Mouse (Mus musculus): ENCODE measurements around the gene Arcn1.
A peak's percentile ranks its signal among the peaks of the same experiment; 100 is the strongest.

The Arcn1 gene

DNA sequence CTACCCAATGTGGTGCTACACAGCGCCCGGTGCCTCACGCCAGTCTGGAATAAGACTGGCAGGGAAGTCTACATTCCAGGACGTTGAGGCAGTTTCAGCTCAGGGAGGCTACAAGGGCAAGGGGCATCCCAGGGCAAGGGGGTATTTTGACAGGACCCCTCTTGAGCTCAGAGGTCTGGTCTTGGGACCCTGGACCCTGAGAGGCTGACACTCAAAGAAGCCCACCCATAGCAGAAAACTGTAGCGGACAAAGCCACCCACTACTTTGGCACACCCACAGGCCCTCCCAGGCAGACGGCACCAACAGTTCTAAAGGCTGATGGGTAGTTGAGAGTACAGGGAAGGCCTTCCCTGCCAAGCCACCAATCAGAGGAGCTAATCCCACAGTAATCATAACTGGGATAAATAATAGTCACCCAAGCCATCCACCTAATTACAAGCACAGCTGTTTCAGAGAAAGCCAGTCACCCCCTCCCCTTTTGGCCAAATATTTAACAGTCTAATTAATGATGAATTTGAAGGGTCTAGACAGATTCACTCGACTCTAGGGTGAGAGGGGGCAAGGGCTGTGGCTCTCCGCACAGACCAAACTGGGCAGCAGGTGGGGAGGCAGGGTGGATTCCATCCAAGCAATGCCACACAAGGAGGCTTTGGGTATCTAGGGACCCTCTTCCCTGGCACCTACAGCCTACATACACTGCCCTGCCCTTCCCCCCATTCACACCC is 47.9 kb downstream of the Arcn1 start:
- DNase-seq (ENCODE audit: low spot score): no peak

DNA sequence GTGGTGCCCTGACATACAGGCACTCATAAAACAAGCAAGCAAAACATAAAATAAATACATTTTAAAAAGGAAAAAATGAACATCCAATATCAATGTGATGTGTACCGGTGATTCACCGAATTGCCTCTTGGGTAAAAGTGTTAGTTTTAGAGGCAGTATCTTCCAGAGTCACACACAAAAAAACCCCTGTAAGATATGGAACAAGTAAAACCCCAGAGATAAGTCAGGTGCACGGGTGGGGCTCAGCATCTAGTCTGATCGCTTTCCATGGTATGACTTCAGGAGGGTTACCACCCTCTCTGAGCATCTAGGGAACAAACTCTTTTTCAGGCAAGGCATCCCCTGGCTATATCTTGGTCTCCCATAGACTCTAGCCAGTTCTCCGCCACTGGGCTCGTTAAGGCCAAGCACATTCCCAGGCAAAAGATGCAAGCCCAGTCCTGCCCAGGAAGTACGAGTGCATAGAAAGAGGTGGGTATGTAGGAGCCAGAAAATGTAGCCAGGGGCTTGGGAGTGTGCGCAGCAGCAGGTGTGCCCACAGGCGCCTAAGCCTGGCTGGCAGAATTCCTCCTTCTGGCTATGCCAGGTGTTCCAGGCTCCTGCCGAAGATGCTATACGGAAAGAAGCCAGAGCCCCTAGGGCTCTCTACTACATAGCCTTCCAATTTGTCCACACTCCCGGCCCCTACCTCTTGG is 48.6 kb downstream of the Arcn1 start:
- no peak for DNase-seq (ENCODE audit: low spot score)

DNA sequence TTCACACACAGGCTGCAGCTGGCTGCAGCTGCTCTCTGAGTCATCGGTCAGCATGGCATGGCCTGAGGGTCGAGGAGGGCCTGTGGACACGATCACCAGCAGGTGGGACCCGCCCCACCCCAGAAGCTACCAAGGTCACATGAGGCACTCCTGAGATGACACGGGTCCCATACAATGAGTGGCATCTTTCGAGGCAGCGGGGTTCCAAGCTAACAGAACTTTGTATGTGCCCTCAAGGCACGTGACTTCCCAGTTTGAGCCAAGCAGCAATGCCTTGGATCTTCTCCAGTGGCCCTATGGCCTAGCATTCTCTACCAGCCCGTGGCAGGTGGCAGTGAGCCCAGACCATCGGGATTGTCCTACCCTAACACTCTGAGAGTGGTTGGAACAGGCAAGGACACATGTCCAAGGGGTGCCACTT is 49.8 kb downstream of the Arcn1 start:
- DNase-seq (ENCODE audit: low spot score): no peak

DNA sequence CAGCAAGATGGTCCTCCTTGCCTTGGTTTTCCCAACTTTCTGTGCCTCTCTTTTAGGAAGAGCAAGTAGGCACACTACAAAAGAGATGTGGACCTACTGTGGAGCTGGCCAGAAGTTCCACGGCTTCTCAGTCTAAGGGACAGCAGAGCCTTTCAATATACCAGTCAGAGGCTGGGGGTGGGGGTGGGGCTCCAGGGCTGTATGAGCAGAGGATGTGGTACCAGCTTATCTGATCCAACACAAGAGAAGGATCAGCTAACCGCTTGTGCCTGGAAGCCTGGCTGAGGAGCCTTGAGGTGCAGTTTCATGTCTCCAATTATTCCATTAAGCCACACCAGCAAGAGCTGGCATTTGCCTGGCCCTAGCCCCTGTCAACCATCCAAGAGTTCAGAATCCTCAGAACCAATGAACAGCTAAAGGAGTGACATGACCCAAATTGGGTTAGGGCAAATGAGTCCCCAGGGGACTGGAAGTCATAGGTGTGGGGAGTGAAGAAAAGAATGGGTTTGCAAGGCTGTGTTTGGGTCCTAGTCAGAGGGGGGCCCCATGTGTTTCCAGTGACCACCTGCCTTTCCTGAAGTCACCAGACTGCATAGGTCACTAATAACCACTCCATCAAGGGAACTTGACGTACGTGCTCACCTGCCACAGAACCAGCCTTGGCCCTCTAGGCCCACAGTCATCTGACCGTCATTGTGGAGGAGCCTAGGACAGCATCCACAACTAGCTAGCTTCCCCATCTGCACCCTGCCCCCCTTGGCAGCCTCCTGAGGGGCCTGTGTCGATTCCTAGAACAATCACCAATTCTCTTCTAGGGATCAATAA is 50.4 kb downstream of the Arcn1 start:
- no peak for DNase-seq (ENCODE audit: low spot score)

DNA sequence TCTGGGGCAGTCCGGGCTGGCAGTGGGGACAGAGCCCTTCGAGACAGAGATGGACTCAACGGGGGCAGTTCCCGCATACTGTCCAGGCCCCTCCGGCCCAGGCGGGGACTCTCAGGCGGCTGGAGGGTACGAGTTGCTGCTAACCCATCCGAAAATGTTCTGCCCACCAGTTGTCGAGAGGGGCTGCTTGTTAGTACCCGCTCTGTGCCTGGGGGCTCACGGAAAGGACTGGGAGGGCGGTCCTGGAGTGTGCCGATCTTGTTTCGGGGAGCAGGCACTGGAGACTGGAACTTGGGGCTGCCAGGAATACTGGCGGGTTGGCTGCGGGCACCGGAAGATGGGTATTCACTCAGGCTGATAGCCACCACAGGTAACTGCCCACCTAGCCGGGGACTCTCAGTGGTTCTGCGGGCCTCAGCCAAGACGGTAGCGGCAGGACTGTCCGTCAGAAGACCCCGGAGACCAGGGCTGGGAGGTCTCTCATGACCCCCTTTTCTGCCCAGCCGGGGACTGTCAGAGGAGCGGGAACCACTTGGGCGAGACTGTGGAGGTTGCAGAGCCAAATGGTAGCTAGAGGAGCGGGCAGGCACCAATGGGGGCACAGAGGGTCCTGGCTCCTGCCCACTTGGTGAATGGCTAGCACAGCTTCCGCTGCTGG is 51.8 kb downstream of the Arcn1 start:
- no peak for DNase-seq (ENCODE audit: low spot score)

DNA sequence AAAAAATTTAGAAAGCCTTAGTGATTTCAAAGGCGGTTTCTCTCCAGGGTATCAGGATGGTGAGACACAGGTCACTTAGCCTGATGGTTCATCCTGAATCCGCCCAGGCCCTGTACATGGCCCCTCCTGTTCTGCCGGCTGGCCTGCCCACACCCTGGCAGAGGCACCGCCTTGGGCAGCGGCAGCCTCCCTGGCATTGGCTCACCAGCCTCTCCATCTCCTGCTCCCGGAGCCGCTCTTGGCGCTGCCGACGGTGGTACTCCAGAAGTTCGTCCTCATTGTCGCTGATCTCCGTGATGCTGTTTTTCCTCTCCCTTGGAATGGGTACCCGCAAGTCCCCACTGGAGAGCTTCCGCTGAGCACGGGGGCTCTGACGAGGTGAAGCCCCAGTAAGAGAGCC is 52.5 kb downstream of the Arcn1 start:
- no peak for DNase-seq (ENCODE audit: low spot score)

DNA sequence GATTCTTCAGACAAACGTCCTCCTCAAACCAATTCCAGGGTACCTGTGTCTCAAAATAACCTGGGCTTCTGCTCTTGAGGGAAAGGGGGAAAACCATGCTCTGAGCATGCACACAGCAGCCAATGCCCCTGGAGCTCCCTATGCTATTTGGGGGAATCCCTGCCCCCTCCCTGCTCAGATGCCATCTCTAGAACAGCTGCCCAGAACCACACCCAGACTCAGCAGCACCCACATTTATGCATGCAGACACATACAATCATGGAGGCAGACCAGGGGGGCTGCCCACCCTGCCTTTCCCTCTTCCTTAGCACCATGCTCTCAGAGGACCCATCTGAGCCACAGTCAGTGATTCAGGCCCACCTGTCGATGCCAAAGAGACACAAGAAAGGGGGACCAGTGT is 54.1 kb downstream of the Arcn1 start:
- DNase-seq (ENCODE audit: low spot score): no peak

DNA sequence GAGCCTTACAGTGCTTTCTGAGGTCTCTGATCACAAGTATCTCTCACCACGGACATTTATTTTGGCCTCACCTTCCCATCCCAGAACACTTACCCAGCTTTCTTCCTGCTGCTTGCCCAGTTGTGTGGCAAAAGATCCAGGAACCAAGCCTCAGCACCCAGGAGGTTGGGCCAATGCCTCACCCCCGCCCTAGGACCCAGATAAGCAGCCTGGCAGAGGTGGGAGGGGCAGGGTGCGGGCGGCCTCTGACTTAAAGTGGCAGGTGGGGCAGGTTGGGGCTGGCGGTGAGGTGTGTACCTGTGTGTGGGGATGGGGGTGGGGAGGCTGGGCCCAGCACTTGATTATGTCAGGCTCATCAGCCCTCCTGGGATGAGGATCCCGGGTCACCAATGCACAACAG is 54.6 kb downstream of the Arcn1 start:
- no peak for DNase-seq (ENCODE audit: low spot score)

DNA sequence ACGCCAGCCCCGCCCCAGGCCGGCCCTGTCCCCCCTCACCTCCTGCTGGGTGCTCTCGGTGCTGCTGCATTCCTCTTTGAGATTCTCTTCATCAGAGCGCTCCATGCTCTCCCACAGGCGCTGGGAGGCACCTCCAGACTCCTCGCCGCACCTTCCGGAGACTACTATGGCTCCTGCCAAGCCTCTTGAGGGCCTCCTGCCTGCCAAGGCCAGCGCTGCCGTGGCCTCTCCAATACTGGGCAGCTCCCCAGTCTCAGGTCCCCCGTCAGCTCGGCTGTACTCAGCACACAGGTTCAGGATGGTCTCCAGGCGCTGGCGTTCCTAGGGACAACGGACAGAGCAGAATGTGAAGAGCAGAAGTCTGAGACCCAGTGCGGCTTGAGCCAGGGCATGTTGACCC is 56.0 kb downstream of the Arcn1 start:
- no peak for DNase-seq (ENCODE audit: low spot score)

DNA sequence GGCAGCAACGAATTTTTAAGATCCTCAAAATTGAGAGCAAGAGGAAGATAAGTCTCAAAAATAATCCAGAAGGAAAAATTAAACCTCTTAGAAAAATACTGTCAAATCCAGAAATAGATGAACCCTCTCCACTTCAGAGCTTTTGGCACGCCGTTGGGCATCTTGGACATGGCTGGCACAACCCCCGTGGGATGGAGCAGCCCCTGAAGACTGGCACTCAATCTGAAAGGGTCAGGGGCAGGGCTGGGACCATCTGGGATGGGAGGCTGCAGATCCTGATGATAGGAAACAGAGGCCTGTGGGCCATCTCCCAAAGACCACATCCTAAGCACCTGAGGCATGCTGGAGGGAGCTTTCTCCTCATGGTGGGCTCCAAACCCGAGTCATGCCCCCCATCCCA is 57.4 kb downstream of the Arcn1 start:
- DNase-seq (ENCODE audit: low spot score): no peak

DNA sequence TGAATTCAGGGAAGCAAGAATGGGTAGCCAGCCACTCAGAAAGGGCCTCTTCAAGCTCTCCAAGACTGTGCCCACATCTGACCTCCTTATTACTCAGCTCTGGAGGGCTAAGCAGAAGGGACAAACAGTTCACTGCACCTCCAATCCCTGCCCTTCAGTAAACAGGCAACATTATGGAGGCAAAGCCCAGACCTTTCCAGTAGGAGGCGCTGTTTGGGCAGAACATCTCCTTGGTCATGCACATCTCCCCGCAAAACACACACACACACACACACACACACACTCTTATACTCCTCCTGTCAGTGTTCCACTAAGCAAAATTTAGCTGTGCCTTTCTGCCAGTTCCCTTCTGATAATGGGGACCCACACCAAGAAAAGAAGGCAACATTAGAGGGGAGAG is 58.0 kb downstream of the Arcn1 start:
- no peak for DNase-seq (ENCODE audit: low spot score)

DNA sequence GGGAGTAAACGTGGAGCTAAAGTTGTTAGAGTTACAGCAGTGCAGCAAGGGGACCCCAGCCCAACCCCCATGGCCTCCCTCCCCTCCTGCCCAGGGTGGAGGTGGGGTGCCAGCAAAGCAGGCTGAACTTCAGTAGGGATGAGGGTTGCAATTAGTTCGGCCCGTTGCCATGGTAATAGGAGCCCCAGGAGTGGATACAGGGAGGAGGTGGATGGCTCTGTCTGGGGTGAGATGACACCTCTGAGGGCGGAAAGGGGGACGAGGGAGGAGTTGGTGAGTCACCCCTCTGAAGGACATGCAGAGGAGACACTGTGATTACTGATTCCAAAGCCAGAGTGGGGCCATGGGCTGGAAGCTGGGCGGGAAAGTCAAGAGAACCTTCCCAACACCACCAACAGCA is 58.7 kb downstream of the Arcn1 start:
- no peak for DNase-seq (ENCODE audit: low spot score)

DNA sequence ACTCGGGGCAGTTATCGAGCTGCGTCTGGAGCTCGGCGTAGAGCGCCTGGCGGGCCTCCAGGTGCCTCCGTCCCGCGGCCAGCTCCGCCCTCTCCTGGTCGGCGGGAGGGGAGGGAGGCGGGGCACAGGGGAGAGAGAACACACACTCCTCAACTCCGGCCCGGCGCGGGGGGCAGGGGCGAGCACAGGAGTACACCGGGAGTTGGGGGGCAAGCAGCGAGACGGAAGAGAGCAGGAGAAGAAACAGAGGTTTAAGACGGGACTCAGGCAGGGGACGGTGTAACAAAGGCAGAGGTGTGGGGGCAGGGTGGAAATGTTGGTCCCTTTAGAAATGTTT is 59.2 kb downstream of the Arcn1 start:
- DNase-seq (ENCODE audit: low spot score): peak; percentile 71

DNA sequence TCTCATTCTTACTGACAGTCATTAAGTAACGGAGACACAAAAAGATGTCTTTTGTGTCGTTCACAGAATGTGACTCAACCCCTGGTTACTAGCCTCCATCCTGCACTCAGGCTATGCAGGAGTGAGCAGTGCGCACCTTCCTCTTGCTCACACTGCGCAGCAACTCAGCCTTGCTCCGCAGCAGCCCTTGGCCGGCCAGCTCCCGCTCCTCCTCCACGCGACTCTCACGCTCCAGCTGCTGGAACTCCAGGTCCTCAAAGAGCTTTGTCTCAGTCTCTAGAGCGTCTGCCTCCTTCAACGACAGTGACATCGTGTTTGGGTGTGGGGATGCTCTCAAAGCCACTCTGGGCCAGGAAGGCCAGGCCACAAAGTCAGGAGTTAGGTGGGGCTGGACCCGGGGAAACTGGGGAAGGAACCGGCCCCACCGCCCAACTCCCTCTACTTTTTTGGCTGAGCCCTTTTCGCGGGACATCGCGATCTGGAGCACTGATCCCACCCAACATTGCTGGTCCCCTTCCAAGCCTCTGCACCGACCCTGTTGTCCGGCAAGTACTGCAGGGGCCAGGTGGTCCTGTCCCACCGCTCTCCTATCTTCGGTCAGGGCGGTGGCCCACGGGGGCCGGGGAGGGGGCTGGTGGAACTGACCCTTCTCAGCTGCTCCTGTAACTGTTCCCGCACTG is 59.8 kb downstream of the Arcn1 start:
- DNase-seq (ENCODE audit: low spot score): no peak

DNA sequence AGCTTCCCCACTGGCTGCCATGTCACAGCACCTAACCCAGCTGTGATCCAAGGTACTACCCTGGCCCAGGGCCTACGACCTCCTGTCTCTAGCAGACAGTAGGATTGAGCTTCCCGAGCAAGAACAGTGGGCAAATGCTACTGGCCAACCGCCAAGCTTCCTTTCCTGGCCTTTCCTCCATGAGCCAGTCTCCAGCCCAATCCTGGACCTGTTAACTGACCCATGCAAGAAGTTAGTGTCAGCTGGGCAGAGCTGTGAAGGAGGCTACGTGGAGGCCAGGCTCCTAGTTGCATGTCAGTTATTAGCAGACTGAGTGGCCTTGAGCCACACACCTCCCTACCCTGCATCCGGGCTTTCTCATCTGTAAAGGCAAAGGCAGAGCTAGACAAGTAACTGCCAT is 67.9 kb downstream of the Arcn1 start:
- DNase-seq (ENCODE audit: low spot score): no peak

DNA sequence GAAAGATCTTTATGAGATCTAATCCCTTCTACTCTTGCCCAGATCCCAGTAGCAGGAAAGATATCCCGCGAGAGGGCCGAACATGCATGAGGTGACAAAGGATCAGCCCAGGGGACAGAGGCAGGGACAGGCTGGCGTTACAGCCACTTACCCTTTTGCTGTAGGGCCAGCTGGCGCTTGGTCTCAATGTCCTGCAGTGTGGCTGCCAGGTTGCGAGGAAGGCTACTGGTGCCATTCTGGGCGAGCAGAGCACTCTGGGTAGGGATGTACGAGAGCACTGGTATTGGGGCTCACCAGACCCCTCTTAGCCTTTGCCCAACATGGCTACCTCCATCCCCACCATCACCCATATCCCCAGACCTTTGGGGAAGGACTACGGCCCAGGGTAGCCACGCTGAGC is 68.4 kb downstream of the Arcn1 start:
- no peak for DNase-seq (ENCODE audit: low spot score)

DNA sequence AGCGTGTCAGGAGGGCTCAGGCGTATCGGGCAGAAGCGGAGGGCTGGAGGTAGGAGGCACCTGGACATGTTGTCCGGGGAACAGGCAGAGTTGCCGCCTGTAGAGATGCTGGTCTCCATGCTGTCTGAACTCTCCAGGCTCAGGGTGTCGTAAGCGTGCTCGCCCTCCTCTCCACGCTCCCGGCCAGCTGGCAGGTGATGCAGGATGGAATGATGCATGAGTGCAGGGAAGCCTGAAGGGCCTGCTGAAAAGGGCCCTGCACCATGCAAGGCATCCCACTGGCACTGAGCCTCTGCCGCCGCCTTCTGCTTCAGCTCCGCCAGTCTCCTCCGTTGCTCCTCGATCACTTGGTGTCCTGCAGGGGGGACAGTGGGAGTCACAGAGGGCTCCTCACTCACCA is 69.8 kb downstream of the Arcn1 start:
- DNase-seq (ENCODE audit: low spot score): no peak

DNA sequence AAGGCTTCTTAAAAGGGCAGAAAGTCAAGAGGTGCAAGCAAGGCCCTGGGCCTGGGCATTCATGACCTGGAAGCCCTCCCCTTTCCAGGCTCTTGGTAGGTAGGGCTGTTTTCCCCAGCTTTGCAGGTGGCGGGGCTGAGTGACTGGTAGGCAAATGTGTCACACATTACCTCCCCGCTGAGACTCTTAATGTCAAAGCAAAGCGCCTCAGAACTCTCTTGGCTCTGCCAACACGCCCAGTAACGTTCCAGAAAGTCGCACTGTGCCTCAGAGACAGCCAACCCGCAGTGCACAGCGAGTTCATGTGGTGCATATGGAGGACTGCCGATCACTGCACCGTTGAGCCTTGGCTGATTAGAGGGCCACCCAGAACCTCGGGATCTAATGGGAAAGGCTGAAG is 74.6 kb downstream of the Arcn1 start:
- DNase-seq (ENCODE audit: low spot score): no peak

DNA sequence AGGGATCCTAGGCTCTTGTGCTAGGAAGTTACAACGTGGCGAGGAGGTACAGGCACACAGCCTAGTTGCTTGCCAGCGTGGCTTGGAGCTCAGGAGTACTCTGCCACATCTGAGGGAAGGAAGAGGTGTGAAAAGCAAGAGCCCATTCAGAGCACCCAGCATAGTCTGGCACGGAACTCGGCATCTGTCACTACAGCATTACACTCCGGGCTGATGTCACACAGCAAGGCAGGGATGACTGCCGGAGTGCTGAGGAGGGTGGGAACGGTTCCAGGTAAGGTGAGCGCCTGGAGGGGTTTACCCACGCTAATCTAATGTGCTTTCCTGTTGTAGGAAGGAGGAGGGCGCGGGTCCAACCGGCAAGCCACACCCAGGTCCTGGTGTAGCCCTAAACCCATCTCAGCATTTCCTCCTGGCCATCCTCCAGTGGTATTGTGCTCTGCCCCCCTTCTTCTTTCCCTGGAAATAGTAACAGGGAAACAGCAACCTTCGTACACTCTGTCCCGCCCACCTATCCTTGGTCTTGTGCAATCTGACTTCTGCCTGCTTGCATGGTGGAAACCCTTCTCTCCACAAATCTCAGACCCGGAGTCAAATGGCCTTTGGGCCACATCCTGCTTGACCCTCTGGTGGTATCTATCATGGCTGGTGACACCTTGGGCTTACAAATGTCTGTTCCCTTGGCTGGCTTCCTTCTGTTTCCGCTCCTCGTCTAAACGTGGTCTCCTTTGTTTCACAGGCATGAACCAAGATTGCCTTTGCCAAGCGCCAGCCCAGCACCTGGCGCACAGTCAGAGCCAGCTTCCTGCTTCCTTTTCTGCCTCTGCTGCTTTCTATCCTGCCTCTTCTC is 75.7 kb downstream of the Arcn1 start:
- no peak for DNase-seq (ENCODE audit: low spot score)

Data from ovary, postnatal 10 days (tissue).